Mouse (Mus musculus) liver, postnatal 0 days (tissue): ENCODE measurements around the gene Abi2.
A peak's percentile ranks its signal among the peaks of the same experiment; 100 is the strongest.

ENCODE experiments used
- CTCF ChIP-seq: sonication (generic); IDR thresholded peaks from 2 replicates; pipeline ENCODE4 v1.5.1; 2016; ENCODE audit warnings: antibody characterized with exemption, low read depth
- EP300 ChIP-seq: IDR thresholded peaks from 2 replicates; pipeline ENCODE4 v1.6.1; 2016; ENCODE audit warnings: antibody characterized with exemption, low read depth, mild to moderate bottlenecking

DNA sequence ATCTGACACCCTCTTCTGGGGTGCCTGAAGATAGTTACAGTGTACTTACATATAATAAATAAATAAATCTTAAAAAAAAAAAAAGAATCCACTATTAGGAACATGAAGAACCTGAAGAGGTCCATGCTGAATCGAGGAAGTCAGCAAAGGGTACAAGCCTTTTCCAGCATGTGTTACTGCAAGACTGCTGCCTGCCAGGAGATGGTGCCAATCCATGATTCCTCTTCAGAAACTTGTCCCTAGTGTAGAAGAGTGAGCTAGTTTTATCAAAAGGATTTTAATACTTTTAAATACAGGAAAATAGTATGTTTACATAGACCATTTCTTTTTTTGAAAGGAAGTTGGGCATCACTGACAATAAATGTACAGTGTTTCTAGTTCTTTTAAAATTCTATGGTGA lies 14.5 kb downstream of the Abi2 start:
- TF ChIP-seq CTCF (peak; percentile 28; the same call in 1 of the 2 replicates), EP300 (no peak)
